Mouse (Mus musculus): ENCODE data around the gene Krt80. TPM values are rescaled to one million over a fixed set of nuclear protein-coding genes. Genes with fewer than 3 reads are reported as not detected.

Gene Krt80
- total RNA-seq, 2 experiments from 2014 or later, result 2.0 to 3.2 TPM

- DNase-seq, result peak in 1 of 2 experiments; percentile 35
These were observed 52.8 kb downstream of the Krt80 start for GRCm38 (mm10) chr15:101316913-101317813.

- DNase-seq, result no peak
These were observed 53.6 kb downstream of the Krt80 start for GRCm38 (mm10) chr15:101316279-101316912.

- peak; percentile 92 to 95 for DNase-seq
These were observed 54.1 kb downstream of the Krt80 start for GRCm38 (mm10) chr15:101315832-101316231.

GRCm38 (mm10) chr15:101315378-101315777, 54.6 kb downstream of the Krt80 start:
- no peak for DNase-seq

GRCm38 (mm10) chr15:101312006-101312405, 58.0 kb downstream of the Krt80 start:
- DNase-seq, result no peak

- DNase-seq, result peak; percentile 45 to 59
These were observed 58.7 kb downstream of the Krt80 start for GRCm38 (mm10) chr15:101311087-101311770.

- no peak for DNase-seq
These were observed 60.5 kb downstream of the Krt80 start for GRCm38 (mm10) chr15:101309493-101309892.

GRCm38 (mm10) chr15:101308440-101309348, 61.3 kb downstream of the Krt80 start:
- peak; percentile 63 to 79 for DNase-seq

GRCm38 (mm10) chr15:101306459-101306858, 63.5 kb downstream of the Krt80 start:
- DNase-seq, result no peak

- no peak for DNase-seq
These were observed 66.1 kb downstream of the Krt80 start for GRCm38 (mm10) chr15:101303830-101304229.

- DNase-seq, result no peak
These were observed 67.8 kb downstream of the Krt80 start for GRCm38 (mm10) chr15:101302201-101302600.

- no peak for DNase-seq
These were observed 69.8 kb downstream of the Krt80 start for GRCm38 (mm10) chr15:101300128-101300527.

GRCm38 (mm10) chr15:101299480-101299960, 70.4 kb downstream of the Krt80 start:
- peak; percentile 67 to 75 for DNase-seq

- DNase-seq, result peak in 1 of 2 experiments; percentile 40
These were observed 71.4 kb downstream of the Krt80 start for GRCm38 (mm10) chr15:101298550-101298949.

GRCm38 (mm10) chr15:101297988-101298387, 72.0 kb downstream of the Krt80 start:
- no peak for DNase-seq

Small RNA genes lying within 50 kb of the gene (microRNA-seq; reads per million reads assigned to microRNA genes)
- 6.8 reads per million in 2 experiments for gene Mir1941

Other genes with a start within 250 kb of the Krt80 start
- gene Acvrl1, start 241.6 kb downstream of the Krt80 start, total RNA-seq (2021), result 10 to 100 TPM; 26.5 to 27.9 TPM
- 10 to 100 TPM in 1 of 2 experiments, 1 to 10 TPM in 1; 9.8 to 10.3 TPM for gene Acvr1b, start 196.1 kb downstream of the Krt80 start, total RNA-seq (2021)
- gene Grasp, start 146.0 kb downstream of the Krt80 start, total RNA-seq (2021), result 1 to 10 TPM; 8.7 to 9.7 TPM
- 10 to 100 TPM in 1 of 2 experiments, 1 to 10 TPM in 1; 7.7 to 10.5 TPM for gene Nr4a1, start 115.9 kb downstream of the Krt80 start, total RNA-seq (2021)
- 10 to 100 TPM; 20.0 to 21.3 TPM for gene Atg101, start 85.9 kb downstream of the Krt80 start, total RNA-seq (2021)
- gene 6030408B16Rik, start 77.0 kb downstream of the Krt80 start, total RNA-seq (2021), result 1 to 10 TPM in 1 of 2 experiments, under 1 TPM in 1; 0.69 to 1.1 TPM
- 1 to 10 TPM; 1.9 to 4.1 TPM for gene Krt7, start 40.9 kb upstream of the Krt80 start, total RNA-seq (2021)
- gene Krt87, start 68.6 kb upstream of the Krt80 start, total RNA-seq (2021), result not detected
- not detected for gene Krt88, start 77.6 kb upstream of the Krt80 start, total RNA-seq (2021)
- not detected for gene Krt81, start 93.6 kb upstream of the Krt80 start, total RNA-seq (2021)
- gene Krt86, start 103.3 kb upstream of the Krt80 start, total RNA-seq (2021), result not detected
- not detected for gene Krt83, start 121.3 kb upstream of the Krt80 start, total RNA-seq (2021)
- not detected for gene Gm49425, start 147.1 kb upstream of the Krt80 start, total RNA-seq (2021)
- not detected for gene Krt84, start 162.7 kb upstream of the Krt80 start, total RNA-seq (2021)
- gene Krt82, start 180.5 kb upstream of the Krt80 start, total RNA-seq (2021), result not detected
- not detected for gene Krt90, start 192.8 kb upstream of the Krt80 start, total RNA-seq (2021)
- gene Krt75, start 203.7 kb upstream of the Krt80 start, total RNA-seq (2021), result not detected

Measured in heart, adult 18-20 months (tissue).